Mouse (Mus musculus) Patski (cell line): Measurements from ENCODE around the gene Bpi. TPM values are rescaled to one million over a fixed set of nuclear protein-coding genes. Genes with fewer than 3 reads are reported as not detected.

Experiments
- ATAC-seq: fragments of 100-300 bp; one replicate; pipeline ENCODE4 v1.8.0; 2021
- CTCF ChIA-PET: fragments of 350-600 bp; sonication (Branson Sonifier 250); formaldehyde crosslinking; loops from one replicate; lab custom pipeline; 2022; ENCODE audit warnings: inconsistent platforms; lab: Charles Lee
- POLR2A ChIA-PET: fragments of 350-600 bp; sonication (Branson Sonifier 250); formaldehyde crosslinking; loops from one replicate; lab custom pipeline; 2022; ENCODE audit warnings: antibody characterized with exemption, inconsistent platforms; lab: Charles Lee
- DNase-seq: peaks from one replicate; pipeline ENCODE4 v3.0.0-alpha.2; 2011; ENCODE audit warnings: low read depth, low spot score
- H3K27me3 ChIP-seq: fragments of 371-371 bp; one replicate; pipeline ENCODE4 v1.5.1; 2021
- CTCF ChIP-seq: fragments of 100-300 bp; IDR thresholded peaks from one replicate; pipeline ENCODE4 v1.5.1; 2021
- in situ Hi-C: fragments of 300-500 bp; cut with MboI; formaldehyde crosslinking; loops from 3 replicates; pipeline ENCODE4 v1.11.1; 2018; ENCODE audit warnings: low pct_unique_long_range_greater_than_20kb, mixed read lengths
- polyA plus RNA-seq: library from polyadenylated mRNA; unstranded; gene quantifications from one replicate; pipeline ENCODE4 v1.2.3, GENCODE M21; 2021

Gene Bpi
- polyA plus RNA-seq, 1 experiment from 2014 or later, result 2.9 TPM

DNA sequence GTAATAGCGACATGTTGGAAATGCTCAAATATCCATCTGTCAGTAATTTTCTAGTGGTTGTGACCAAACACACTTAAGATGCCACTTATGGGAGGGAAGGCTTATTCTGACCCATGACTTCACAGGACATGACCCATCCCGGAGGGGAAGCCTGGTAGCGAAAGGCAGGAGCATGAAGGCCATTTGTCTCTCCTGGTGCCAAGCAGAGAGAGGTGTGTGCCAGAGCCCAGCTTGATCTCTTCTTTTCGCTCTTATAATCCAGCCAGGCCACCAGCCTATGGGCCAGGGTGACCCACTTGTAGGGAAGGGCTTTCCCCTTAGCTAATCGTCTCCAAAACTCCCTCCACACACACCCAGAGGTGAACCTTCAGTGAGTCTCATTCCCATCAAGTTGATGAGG is 19.8 kb upstream of the Bpi start:
- CTCF ChIA-PET, result no interaction called here
- no peak for TF ChIP-seq CTCF
- ATAC-seq (no peak), DNase-seq (no peak)
- H3K27me3 ChIP-seq, result no peaks in the 10 kb centered on the region
- POLR2A ChIA-PET, result no interaction called here
- in situ Hi-C loops, result no loop called here

GRCm38 (mm10) chr2:158241126-158241738 is 16.7 kb upstream of the Bpi start:
- ATAC-seq (no peak), DNase-seq (no peak)
- H3K27me3 ChIP-seq, result no peaks in the 10 kb centered on the region
- CTCF ChIA-PET, result interaction anchor here (0.9 kb wide), 1 partner anchor 7 kb away, joined by 3 read pairs; no protein-coding TSS in a partner anchor
- TF ChIP-seq CTCF, result no peak
- POLR2A ChIA-PET, result no interaction called here
- in situ Hi-C loops, result no loop called here

- ATAC-seq (no peak), DNase-seq (no peak)
These were observed 15.6 kb upstream of the Bpi start for GRCm38 (mm10) chr2:158242170-158242896.

DNA sequence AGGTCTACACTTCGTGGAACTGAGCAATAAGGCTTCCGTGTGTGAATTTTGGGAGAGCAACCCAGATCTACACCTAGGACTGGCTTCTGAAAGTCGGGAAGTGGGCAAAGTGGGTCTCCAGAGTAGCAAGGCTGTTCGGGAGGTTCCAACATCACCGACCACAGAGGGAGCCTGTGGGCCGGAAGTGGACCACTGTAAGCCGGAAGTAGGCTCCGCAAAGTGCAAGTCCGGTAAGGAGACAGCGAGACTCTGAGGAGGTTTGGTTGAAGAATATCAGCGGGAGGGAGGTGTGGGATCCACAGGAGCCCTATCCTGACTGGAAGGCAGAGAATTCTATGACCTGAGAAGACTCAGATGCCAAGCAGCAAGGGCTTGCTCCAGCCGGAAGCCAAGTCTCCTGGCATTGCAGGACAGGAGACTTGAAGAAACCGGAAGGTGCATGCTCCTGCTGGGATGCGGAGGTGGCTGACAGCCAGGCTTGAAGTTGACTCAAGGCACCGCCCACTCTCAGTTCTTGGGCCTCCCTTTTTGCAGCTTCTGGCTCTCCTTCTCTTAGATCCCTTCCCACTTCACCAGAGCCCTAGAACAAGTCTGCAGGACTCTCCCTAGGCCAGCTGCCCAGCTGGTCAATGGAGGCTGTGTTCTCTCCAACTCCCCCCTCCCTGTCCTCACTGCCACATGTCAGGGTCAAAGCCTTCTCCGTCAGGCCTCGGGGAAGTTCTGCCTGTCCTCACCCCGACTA is 14.6 kb upstream of the Bpi start:
- CTCF ChIA-PET, result no interaction called here
- no peak for TF ChIP-seq CTCF
- no peak for DNase-seq
- POLR2A ChIA-PET, result no interaction called here
- no peak for ATAC-seq
- in situ Hi-C loops, result no loop called here
- no peaks in the 10 kb centered on the region for H3K27me3 ChIP-seq

More at GRCm38 (mm10) chr2:158242170-158242896, 15.6 kb upstream of the Bpi start:
- in situ Hi-C loops, result no loop called here
- CTCF ChIA-PET, result no interaction called here
- no peaks in the 10 kb centered on the region for H3K27me3 ChIP-seq
- TF ChIP-seq CTCF, result no peak
- POLR2A ChIA-PET, result no interaction called here

DNA sequence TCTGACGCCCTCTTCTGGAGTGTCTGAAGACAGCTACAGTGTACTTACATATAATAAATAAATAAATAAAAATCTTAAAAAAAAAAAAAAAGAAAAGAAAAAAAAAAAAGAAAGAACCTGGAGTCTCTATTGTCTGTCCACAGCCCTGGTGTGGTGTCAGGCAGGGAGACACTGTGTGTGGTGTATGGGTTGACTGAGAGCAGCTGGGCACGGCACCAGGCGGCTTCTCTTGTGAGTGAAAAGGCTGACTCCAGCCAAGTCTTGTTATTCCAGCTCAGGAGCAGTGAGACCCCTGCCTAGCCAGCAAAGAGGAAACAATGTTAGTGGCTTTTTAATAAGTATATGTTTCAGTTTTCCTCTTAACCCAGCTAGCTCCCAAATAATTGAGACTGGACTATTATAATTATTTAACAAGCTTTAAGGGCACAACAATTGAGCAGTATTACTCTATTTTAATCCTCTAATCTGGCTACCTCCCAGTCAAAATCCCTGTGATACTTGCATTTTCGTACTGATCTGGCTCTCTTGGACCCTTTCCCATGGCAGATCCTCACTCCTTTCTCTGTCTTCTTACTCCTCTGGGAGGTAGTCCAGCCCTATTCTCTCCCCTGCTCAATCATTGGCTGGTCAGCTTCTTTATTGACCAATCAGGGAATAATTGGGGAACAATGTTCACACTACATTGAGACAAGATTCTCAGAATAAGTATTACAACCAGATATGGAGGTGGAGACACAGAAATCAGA is 12.6 kb upstream of the Bpi start:
- ATAC-seq, result no peak
- TF ChIP-seq CTCF, result no peak
- DNase-seq, result no peak
- ChIA-PET POLR2A (no interaction called here), CTCF (interaction anchor here (1.1 to 1.3 kb wide), 2 partner anchors 11 to 14 kb away, joined by 3 to 4 read pairs; no protein-coding TSS in a partner anchor)
- in situ Hi-C loops, result no loop called here
- H3K27me3 ChIP-seq, result no peaks in the 10 kb centered on the region

- ChIA-PET POLR2A (interaction anchor here (0.7 kb wide), 1 partner anchor 9 kb away, joined by 4 read pairs; no protein-coding TSS in a partner anchor), CTCF (interaction anchor here (0.6 to 1.2 kb wide), 2 partner anchors 7 to 12 kb away, joined by 3 to 4 read pairs; no protein-coding TSS in a partner anchor)
- DNase-seq (no peak), ATAC-seq (no peak)
- H3K27me3 ChIP-seq, result no peaks in the 10 kb centered on the region
- in situ Hi-C loops, result no loop called here
- no peak for TF ChIP-seq CTCF
These were observed 10.0 kb upstream of the Bpi start for GRCm38 (mm10) chr2:158247852-158248251.

- POLR2A ChIA-PET, result no interaction called here
- CTCF ChIA-PET, result interaction anchor here (0.6 to 1.2 kb wide), 2 partner anchors 8 to 11 kb away, joined by 3 to 4 read pairs; no protein-coding TSS in a partner anchor
- no peaks in the 10 kb centered on the region for H3K27me3 ChIP-seq
- TF ChIP-seq CTCF, result no peak
- ATAC-seq (no peak), DNase-seq (no peak)
- in situ Hi-C loops, result no loop called here
These were observed 9.6 kb upstream of the Bpi start for GRCm38 (mm10) chr2:158248318-158248717.

DNA sequence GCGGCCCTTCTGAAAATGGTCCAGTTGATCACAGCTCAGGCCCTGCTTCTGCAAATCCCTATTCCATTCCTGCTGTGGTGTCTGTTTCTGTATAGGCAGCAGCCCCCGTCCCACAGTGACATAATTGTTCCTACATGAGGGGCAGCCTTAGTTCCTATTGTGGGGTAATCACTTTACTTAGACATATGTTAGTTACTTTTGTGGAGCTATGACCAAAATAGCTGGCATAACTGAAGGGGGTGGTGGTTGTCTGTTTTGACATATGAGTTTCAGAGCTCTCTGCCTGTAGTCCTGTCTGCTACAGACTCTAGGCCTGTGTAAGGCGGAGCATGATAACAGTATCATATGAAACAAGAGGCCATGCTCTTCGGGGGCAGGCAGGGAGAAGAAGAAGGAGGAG is 7.3 kb upstream of the Bpi start:
- in situ Hi-C loops, result no loop called here
- CTCF ChIA-PET, result no interaction called here
- no peak for TF ChIP-seq CTCF

GRCm38 (mm10) chr2:158253806-158254205 is 4.1 kb upstream of the Bpi start:
- TF ChIP-seq CTCF, result no peak
- CTCF ChIA-PET, result interaction anchor here (2.1 kb wide), 1 partner anchor 28 kb away, joined by 5 read pairs; no protein-coding TSS in a partner anchor
- H3K27me3 ChIP-seq, result no peaks in the 10 kb centered on the region
- in situ Hi-C loops, result no loop called here
- no peak for DNase-seq
- POLR2A ChIA-PET, result no interaction called here
- ATAC-seq, result no peak

More for the DNA sequence above, 7.3 kb upstream of the Bpi start:
- no peaks in the 10 kb centered on the region for H3K27me3 ChIP-seq
- DNase-seq (no peak), ATAC-seq (no peak)
- POLR2A ChIA-PET, result no interaction called here

- TF ChIP-seq CTCF, result no peak
- CTCF ChIA-PET, result no interaction called here
- no peak for ATAC-seq
- no peaks in the 10 kb centered on the region for H3K27me3 ChIP-seq
- in situ Hi-C loops, result loop anchor here (5.0 kb wide), 1 partner anchor 40 kb away; no protein-coding TSS in a partner anchor
- DNase-seq, result no peak
- POLR2A ChIA-PET, result interaction anchor here (0.6 kb wide), 1 partner anchor 9 kb away, joined by 4 read pairs; no protein-coding TSS in a partner anchor
These were observed 1.0 kb upstream of the Bpi start for GRCm38 (mm10) chr2:158256894-158257293.
